Mouse (Mus musculus) stomach, postnatal 0 days (tissue): ENCODE measurements at regions not wholly inside any gene's neighbourhood (a gene's known extent, or its start where the extent isn't known, plus 50 kb on each side); places are given as distances from the start of the nearest gene placed in this dataset.

Experiments
- CTCF ChIP-seq: IDR thresholded peaks from 2 replicates; pipeline ENCODE4 v1.5.1; 2016; ENCODE audit warnings: antibody characterized with exemption, low read depth, mild to moderate bottlenecking, moderate library complexity
- EP300 ChIP-seq: optimal IDR thresholded peaks from 2 replicates; pipeline ENCODE3; 2016; ENCODE audit warnings: antibody characterized with exemption

GRCm38 (mm10) chr2:168841713-168842045 lies 73.9 kb upstream of the Sall4 start:
- TF ChIP-seq EP300 (no peak), CTCF (no peak)
